Mouse (Mus musculus): ENCODE results near the gene Syt1. TPM values are rescaled to one million over a fixed set of nuclear protein-coding genes. Genes with fewer than 3 reads are reported as not detected.

Gene Syt1
- polyA plus RNA-seq (2014; fragmentation: Nextera tagmentation; extraction: Ambion mirVana), result 116 and 137 TPM in 2 replicates

- ATAC-seq (ENCODE audit: low FRiP score) (peak; percentile 99), DNase-seq (ENCODE audit: low spot score) (peak; percentile 84)
- under 1% methylated on average over 37 of the region's 37 CpGs for WGBS
- Histone ChIP-seq H3K27me3 (ENCODE audit: control insufficient read depth, insufficient read depth, low read length) (no peaks in the 10 kb centered on the region), H3K4me3 (replicated peaks; ENCODE audit: low read length) (peak within 1 kb of the TSS; percentile 66), H3K9me3 (ENCODE audit: control insufficient read depth, low read length) (no peaks in the 10 kb centered on the region), H3K4me2 (replicated peaks) (peak within 1 kb of the TSS; percentile 95), H3K27ac (peak within 1 kb of the TSS; percentile 91), H3K4me1 (replicated peaks; ENCODE audit: control insufficient read depth, insufficient read depth, low read length) (peaks cover 22% of the 10 kb centered on the region), H3K9ac (peak within 1 kb of the TSS; percentile 86), H3K36me3 (replicated peaks; ENCODE audit: control insufficient read depth, insufficient read depth) (no peaks in the 10 kb centered on the region)
Measured at GRCm38 (mm10) chr10:109010241-109011193, at the start of gene Syt1. Syt1 (minus strand) TSS chr10:109010982.

DNA sequence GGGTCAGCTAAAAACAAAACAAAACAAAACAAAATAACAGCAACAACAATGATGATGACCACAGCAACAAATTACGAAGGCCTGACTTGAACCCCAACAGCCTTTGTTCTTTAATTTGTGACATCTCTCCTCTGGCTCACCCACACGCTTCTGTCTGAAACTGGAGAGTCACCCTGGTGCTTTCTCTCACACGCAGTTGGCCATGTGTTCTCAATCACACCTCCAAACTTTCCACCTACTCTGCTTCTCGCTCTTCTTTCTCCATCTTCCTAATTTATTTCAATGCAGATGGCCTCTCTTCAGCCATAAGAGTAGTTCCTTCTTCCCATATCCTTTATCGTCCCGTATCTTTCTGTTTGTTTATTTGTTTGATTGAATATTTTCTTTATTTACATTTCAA is 45.7 kb upstream of the Syt1 start:
- Histone ChIP-seq H3K27me3 (ENCODE audit: control insufficient read depth, insufficient read depth, low read length) (no peaks in the 10 kb centered on the region), H3K36me3 (replicated peaks; ENCODE audit: control insufficient read depth, insufficient read depth) (no peaks in the 10 kb centered on the region), H3K4me1 (replicated peaks; ENCODE audit: control insufficient read depth, insufficient read depth, low read length) (no peaks in the 10 kb centered on the region), H3K9me3 (ENCODE audit: control insufficient read depth, low read length) (no peaks in the 10 kb centered on the region), H3K4me3 (replicated peaks; ENCODE audit: low read length) (no peak overlapping the region), H3K9ac (no peak overlapping the region), H3K27ac (no peak overlapping the region), H3K4me2 (replicated peaks) (no peak overlapping the region)
- WGBS, result 89% methylated on average over 6 of the region's 6 CpGs
- ATAC-seq (ENCODE audit: low FRiP score), result no peak
- DNase-seq (ENCODE audit: low spot score), result no peak

DNA sequence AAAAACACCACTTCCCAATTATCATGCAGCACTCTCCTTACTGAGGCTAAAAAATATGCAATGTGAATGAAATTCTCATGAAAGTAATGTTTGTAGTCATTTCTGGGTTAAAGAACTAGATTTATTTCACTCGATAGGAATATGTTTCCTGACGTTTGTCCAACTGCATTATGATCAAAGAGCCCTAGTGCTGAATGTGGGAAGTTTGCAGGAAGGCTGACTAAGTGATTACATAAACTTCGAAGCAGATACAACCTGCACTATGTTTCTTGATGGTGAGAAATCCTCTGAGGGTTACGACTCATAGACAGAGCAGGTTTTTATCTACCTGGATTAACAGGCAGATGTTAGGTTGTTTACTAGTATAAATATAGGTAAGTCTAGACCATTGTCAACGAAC is 36.8 kb upstream of the Syt1 start:
- no peak overlapping the region for H3K4me3 ChIP-seq (replicated peaks; ENCODE audit: low read length)
- no peak overlapping the region for H3K4me2 ChIP-seq (replicated peaks)
- H3K36me3 ChIP-seq (replicated peaks; ENCODE audit: control insufficient read depth, insufficient read depth), result no peaks in the 10 kb centered on the region
- H3K27me3 ChIP-seq (ENCODE audit: control insufficient read depth, insufficient read depth, low read length), result no peaks in the 10 kb centered on the region
- H3K9me3 ChIP-seq (ENCODE audit: control insufficient read depth, low read length), result no peaks in the 10 kb centered on the region
- no peak overlapping the region for H3K9ac ChIP-seq
- H3K27ac ChIP-seq, result no peak overlapping the region
- 88% methylated on average over 5 of the region's 5 CpGs for whole genome bisulfite sequencing
- H3K4me1 ChIP-seq (replicated peaks; ENCODE audit: control insufficient read depth, insufficient read depth, low read length), result no peaks in the 10 kb centered on the region
- DNase-seq (ENCODE audit: low spot score) (no peak), ATAC-seq (ENCODE audit: low FRiP score) (no peak)

GRCm38 (mm10) chr10:109046988-109047387 is 36.2 kb upstream of the Syt1 start:
- ATAC-seq (ENCODE audit: low FRiP score), result no peak
- 89% methylated on average over 2 of the region's 2 CpGs for WGBS

GRCm38 (mm10) chr10:109011226-109012165 is 714 bp upstream of the Syt1 start:
- H3K27me3 ChIP-seq (ENCODE audit: control insufficient read depth, insufficient read depth, low read length), result no peaks in the 10 kb centered on the region
- H3K9me3 ChIP-seq (ENCODE audit: control insufficient read depth, low read length), result no peaks in the 10 kb centered on the region
- ATAC-seq (ENCODE audit: low FRiP score), result peak; percentile 73
- DNase-seq (ENCODE audit: low spot score), result no peak
- peaks cover 22% of the 10 kb centered on the region for H3K4me1 ChIP-seq (replicated peaks; ENCODE audit: control insufficient read depth, insufficient read depth, low read length)
- peak overlapping the region; percentile 91; the same call in 1 of the 2 replicates for H3K27ac ChIP-seq
- H3K36me3 ChIP-seq (replicated peaks; ENCODE audit: control insufficient read depth, insufficient read depth), result no peaks in the 10 kb centered on the region
- H3K4me3 ChIP-seq (replicated peaks; ENCODE audit: low read length), result peak overlapping the region; percentile 66
- peak overlapping the region; percentile 95 for H3K4me2 ChIP-seq (replicated peaks)
- H3K9ac ChIP-seq, result peak overlapping the region; percentile 86
- WGBS, result under 1% methylated on average over 29 of the region's 29 CpGs

More at GRCm38 (mm10) chr10:109046988-109047387, 36.2 kb upstream of the Syt1 start:
- no peak overlapping the region for H3K4me3 ChIP-seq (replicated peaks; ENCODE audit: low read length)
- H3K36me3 ChIP-seq (replicated peaks; ENCODE audit: control insufficient read depth, insufficient read depth), result no peaks in the 10 kb centered on the region
- H3K4me2 ChIP-seq (replicated peaks), result no peak overlapping the region
- no peaks in the 10 kb centered on the region for H3K9me3 ChIP-seq (ENCODE audit: control insufficient read depth, low read length)
- no peak overlapping the region for H3K27ac ChIP-seq
- no peaks in the 10 kb centered on the region for H3K4me1 ChIP-seq (replicated peaks; ENCODE audit: control insufficient read depth, insufficient read depth, low read length)
- no peak for DNase-seq (ENCODE audit: low spot score)
- no peak overlapping the region for H3K9ac ChIP-seq
- H3K27me3 ChIP-seq (ENCODE audit: control insufficient read depth, insufficient read depth, low read length), result no peaks in the 10 kb centered on the region

DNA sequence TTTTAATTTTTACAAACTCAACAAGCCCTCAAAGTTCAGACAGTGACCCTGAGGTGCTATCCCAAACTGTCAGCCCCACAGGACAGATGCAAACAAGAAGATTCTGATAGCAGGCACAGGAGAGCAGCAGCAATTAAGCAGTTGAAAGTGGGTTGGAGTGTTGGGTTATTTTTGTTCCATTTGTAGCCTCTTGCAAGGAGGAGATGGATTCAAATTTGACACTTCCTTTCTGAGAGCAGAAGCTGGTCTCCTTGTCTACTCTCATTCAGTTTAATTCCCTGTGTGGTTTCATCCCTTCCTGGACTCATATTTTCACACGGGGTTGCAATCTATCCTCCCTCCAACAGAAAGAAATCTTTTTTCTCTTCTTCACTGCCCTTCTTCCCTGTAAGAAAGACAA is 951 bp downstream of the Syt1 start:
- peak overlapping the region; percentile 86 for H3K9ac ChIP-seq
- peak overlapping the region; percentile 95 for H3K4me2 ChIP-seq (replicated peaks)
- H3K27me3 ChIP-seq (ENCODE audit: control insufficient read depth, insufficient read depth, low read length), result no peaks in the 10 kb centered on the region
- WGBS, result 14% methylated on average over 1 of the region's 1 CpGs
- no peaks in the 10 kb centered on the region for H3K36me3 ChIP-seq (replicated peaks; ENCODE audit: control insufficient read depth, insufficient read depth)
- peak overlapping the region; percentile 91 for H3K27ac ChIP-seq
- DNase-seq (ENCODE audit: low spot score) (no peak), ATAC-seq (ENCODE audit: low FRiP score) (no peak)
- peak overlapping the region; percentile 66 for H3K4me3 ChIP-seq (replicated peaks; ENCODE audit: low read length)
- H3K4me1 ChIP-seq (replicated peaks; ENCODE audit: control insufficient read depth, insufficient read depth, low read length), result peaks cover 22% of the 10 kb centered on the region
- no peaks in the 10 kb centered on the region for H3K9me3 ChIP-seq (ENCODE audit: control insufficient read depth, low read length)

DNA sequence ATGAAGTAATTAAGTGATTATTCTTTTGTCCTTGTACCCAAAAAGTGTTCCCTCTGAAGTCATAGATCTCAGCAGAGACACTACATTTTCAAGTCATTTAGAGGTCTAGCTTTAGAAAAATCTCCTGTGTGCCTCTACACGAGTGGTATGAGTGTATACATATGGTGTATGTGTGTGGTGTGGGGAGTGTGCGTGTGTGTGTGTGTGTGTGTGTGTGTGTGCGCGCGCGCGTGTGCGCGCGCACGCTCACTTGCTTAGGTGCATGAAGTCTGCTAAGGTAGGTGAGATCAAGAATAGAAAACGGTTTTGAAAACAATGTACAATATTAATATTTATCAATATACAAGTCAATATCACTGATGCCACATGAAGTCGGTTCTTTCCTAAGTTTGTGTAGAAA is 2.3 kb downstream of the Syt1 start:
- H3K4me2 ChIP-seq (replicated peaks), result peak overlapping the region; percentile 95
- H3K36me3 ChIP-seq (replicated peaks; ENCODE audit: control insufficient read depth, insufficient read depth), result no peaks in the 10 kb centered on the region
- H3K9me3 ChIP-seq (ENCODE audit: control insufficient read depth, low read length), result no peaks in the 10 kb centered on the region
- H3K27ac ChIP-seq, result no peak overlapping the region
- peaks cover 22% of the 10 kb centered on the region for H3K4me1 ChIP-seq (replicated peaks; ENCODE audit: control insufficient read depth, insufficient read depth, low read length)
- no peak for DNase-seq (ENCODE audit: low spot score)
- no peaks in the 10 kb centered on the region for H3K27me3 ChIP-seq (ENCODE audit: control insufficient read depth, insufficient read depth, low read length)
- 95% methylated on average over 13 of the region's 13 CpGs for WGBS
- peak overlapping the region; percentile 31; the same call in 1 of the 2 replicates for H3K9ac ChIP-seq
- ATAC-seq (ENCODE audit: low FRiP score), result no peak
- H3K4me3 ChIP-seq (replicated peaks; ENCODE audit: low read length), result peak overlapping the region; percentile 66

GRCm38 (mm10) chr10:109003482-109003881 is 7.3 kb downstream of the Syt1 start:
- H3K36me3 ChIP-seq (replicated peaks; ENCODE audit: control insufficient read depth, insufficient read depth), result no peaks in the 10 kb centered on the region
- 0 out of 2 replicates have a peak, but pooled peaks cover 5% of the 10 kb centered on the region for H3K4me1 ChIP-seq (replicated peaks; ENCODE audit: control insufficient read depth, insufficient read depth, low read length)
- no peak overlapping the region for H3K9ac ChIP-seq
- no peak overlapping the region for H3K4me3 ChIP-seq (replicated peaks; ENCODE audit: low read length)
- 84% methylated on average over 4 of the region's 4 CpGs for WGBS
- no peak overlapping the region for H3K4me2 ChIP-seq (replicated peaks)
- DNase-seq (ENCODE audit: low spot score) (no peak), ATAC-seq (ENCODE audit: low FRiP score) (no peak)
- no peak overlapping the region for H3K27ac ChIP-seq
- H3K9me3 ChIP-seq (ENCODE audit: control insufficient read depth, low read length), result no peaks in the 10 kb centered on the region
- H3K27me3 ChIP-seq (ENCODE audit: control insufficient read depth, insufficient read depth, low read length), result no peaks in the 10 kb centered on the region

- ATAC-seq (ENCODE audit: low FRiP score) (no peak), DNase-seq (ENCODE audit: low spot score) (no peak)
- no peak overlapping the region for H3K27ac ChIP-seq
- H3K4me1 ChIP-seq (replicated peaks; ENCODE audit: control insufficient read depth, insufficient read depth, low read length), result no peaks in the 10 kb centered on the region
- no peak overlapping the region for H3K9ac ChIP-seq
- 91% methylated on average over 2 of the region's 2 CpGs for WGBS
- H3K27me3 ChIP-seq (ENCODE audit: control insufficient read depth, insufficient read depth, low read length), result no peaks in the 10 kb centered on the region
- H3K4me2 ChIP-seq (replicated peaks), result no peak overlapping the region
- no peaks in the 10 kb centered on the region for H3K36me3 ChIP-seq (replicated peaks; ENCODE audit: control insufficient read depth, insufficient read depth)
- no peak overlapping the region for H3K4me3 ChIP-seq (replicated peaks; ENCODE audit: low read length)
- H3K9me3 ChIP-seq (ENCODE audit: control insufficient read depth, low read length), result no peaks in the 10 kb centered on the region
Measured at GRCm38 (mm10) chr10:108987250-108987649, 23.5 kb downstream of the Syt1 start.

All from hindbrain, embryonic 14.5 days (tissue).